Mouse (Mus musculus) embryonic facial prominence, embryonic 14.5 days (tissue): ENCODE data around the gene Prkcg. TPM values are rescaled to one million over a fixed set of nuclear protein-coding genes. Genes with fewer than 3 reads are reported as not detected.

Experiments
- ATAC-seq: fragments of 200-750 bp; cut with Nextera tagmentation; 2 replicates; pipeline ENCODE4 v1.8.0; 2017; ENCODE audit warnings: low read depth, moderate number of reproducible peaks, moderate TSS enrichment
- DNase-seq: peaks from one replicate; pipeline ENCODE4 v3.0.0-alpha.2; 2015; ENCODE audit warnings: low spot score
- H3K27ac ChIP-seq: fragments of 300-500 bp; sonication (generic); replicated peaks from 2 replicates; pipeline ENCODE4 v1.5.1; 2014; ENCODE audit warnings: low read depth, mild to moderate bottlenecking, low read length, moderate library complexity
- H3K27me3 ChIP-seq: fragments of 300-500 bp; sonication (generic); replicated peaks from 2 replicates; pipeline ENCODE4 v1.6.1; 2014; ENCODE audit warnings: low read length; ENCODE audit not compliant: control insufficient read depth, insufficient read depth
- H3K36me3 ChIP-seq: fragments of 300-500 bp; sonication (generic); 2 replicates; pipeline ENCODE4 v1.6.1; 2014; ENCODE audit warnings: low read length, mixed read lengths; ENCODE audit not compliant: control insufficient read depth, insufficient read depth
- H3K4me1 ChIP-seq: fragments of 300-500 bp; sonication (generic); 2 replicates; pipeline ENCODE4 v1.6.1; 2014; ENCODE audit warnings: antibody characterized with exemption, low read length; ENCODE audit not compliant: control insufficient read depth, insufficient read depth
- H3K4me2 ChIP-seq: fragments of 300-500 bp; sonication (generic); 2 replicates; pipeline ENCODE4 v1.6.1; 2014; ENCODE audit warnings: low read depth, mild to moderate bottlenecking, low read length, moderate library complexity, mixed read lengths
- H3K4me3 ChIP-seq: fragments of 300-500 bp; sonication (generic); 2 replicates; pipeline ENCODE4 v1.5.1; 2014; ENCODE audit warnings: low read depth, mild to moderate bottlenecking, low read length
- H3K9ac ChIP-seq: fragments of 300-500 bp; sonication (generic); 2 replicates; pipeline ENCODE4 v1.6.1; 2014; ENCODE audit warnings: low read depth, mild to moderate bottlenecking, low read length, moderate library complexity, mixed read lengths
- H3K9me3 ChIP-seq: fragments of 300-500 bp; sonication (generic); 2 replicates; pipeline ENCODE4 v1.6.1; 2016; ENCODE audit warnings: low read length; ENCODE audit not compliant: control insufficient read depth
- WGBS: fragments of 180-500 bp; shearing (Covaris S2); extraction: QIAGEN DNeasy Blood & Tissue Kit; methylation state at CpG from one replicate; pipeline ENCODE4 v1.1.7; 2014; 5-methylcytosine and 5-hydroxymethylcytosine counted together
- polyA plus RNA-seq: library from polyadenylated mRNA; unstranded; fragments of >200 nt; fragmentation: Nextera tagmentation; extraction: Ambion mirVana; gene quantifications from 2 replicates; pipeline ENCODE4 v1.2.1, GENCODE M21; 2014

The Prkcg gene
- polyA plus RNA-seq, 1 experiment from 2014 or later = 0.15 TPM

- H3K4me3 ChIP-seq = peak overlapping the region; percentile 13; the same call in 1 of the 2 replicates
- 14% methylated on average over 11 of the region's 11 CpGs for WGBS
- 0 out of 2 replicates have a peak overlapping the region, but pooled peaks have one; percentile 30 for H3K9ac ChIP-seq
- H3K9me3 ChIP-seq = no peaks in the 10 kb centered on the region
- peaks cover 8% of the 10 kb centered on the region for H3K36me3 ChIP-seq
- DNase-seq (no peak), ATAC-seq (no peak)
- peak overlapping the region; percentile 43 for H3K4me2 ChIP-seq
- no peak overlapping the region for H3K27ac ChIP-seq
- H3K27me3 ChIP-seq = 0 out of 2 replicates have a peak, but pooled peaks cover 8% of the 10 kb centered on the region
- H3K4me1 ChIP-seq = peaks cover 3% of the 10 kb centered on the region; the same call in 1 of the 2 replicates
Observed at GRCm38 (mm10) chr7:3367569-3367968, 78.6 kb downstream of the Prkcg start.

- WGBS = 31% methylated on average over 12 of the region's 12 CpGs
- Histone ChIP-seq H3K4me1 (peaks cover 3% of the 10 kb centered on the region; the same call in 1 of the 2 replicates), H3K9ac (no peak overlapping the region), H3K9me3 (no peaks in the 10 kb centered on the region), H3K4me2 (no peak overlapping the region), H3K36me3 (peaks cover 8% of the 10 kb centered on the region), H3K27ac (no peak overlapping the region), H3K4me3 (no peak overlapping the region), H3K27me3 (0 out of 2 replicates have a peak, but pooled peaks cover 8% of the 10 kb centered on the region)
- ATAC-seq = peak; percentile 26; the same call in 1 of the 2 replicates
- DNase-seq = no peak
Observed at GRCm38 (mm10) chr7:3368311-3368710, 79.3 kb downstream of the Prkcg start.

- Histone ChIP-seq H3K27ac (no peak overlapping the region), H3K27me3 (0 out of 2 replicates have a peak, but pooled peaks cover 8% of the 10 kb centered on the region), H3K9ac (no peak overlapping the region), H3K4me2 (no peak overlapping the region), H3K36me3 (peaks cover 6% of the 10 kb centered on the region), H3K4me3 (no peak overlapping the region), H3K9me3 (no peaks in the 10 kb centered on the region), H3K4me1 (peaks cover 3% of the 10 kb centered on the region; the same call in 1 of the 2 replicates)
- no peak for ATAC-seq
- DNase-seq = no peak
- 70% methylated on average over 6 of the region's 6 CpGs for WGBS
Observed at GRCm38 (mm10) chr7:3369189-3369588, 80.2 kb downstream of the Prkcg start.

DNA sequence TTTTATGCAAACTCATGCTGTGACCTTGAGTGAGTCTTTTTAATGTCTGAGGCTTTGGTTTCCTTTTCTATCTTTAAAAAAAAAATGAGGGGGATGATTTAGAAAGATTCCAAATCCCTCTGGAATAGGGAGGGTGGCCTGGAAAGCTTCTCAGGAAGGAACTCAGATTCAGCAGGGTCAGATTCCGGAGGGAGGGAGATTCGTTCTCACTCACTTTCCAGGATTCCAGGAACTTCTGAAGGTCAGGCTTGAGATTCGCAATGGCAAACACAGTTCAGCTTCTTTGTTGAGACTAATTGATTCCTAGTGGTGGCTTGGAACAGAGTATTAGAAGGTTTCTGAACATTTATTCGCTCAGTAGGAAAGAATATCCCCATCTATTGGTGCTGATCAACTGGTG lies 81.4 kb downstream of the Prkcg start:
- H3K36me3 ChIP-seq = no peaks in the 10 kb centered on the region
- no peak for DNase-seq
- H3K9me3 ChIP-seq = no peaks in the 10 kb centered on the region
- no peak overlapping the region for H3K9ac ChIP-seq
- ATAC-seq = no peak
- peaks cover 3% of the 10 kb centered on the region; the same call in 1 of the 2 replicates for H3K4me1 ChIP-seq
- no peak overlapping the region for H3K4me3 ChIP-seq
- H3K4me2 ChIP-seq = no peak overlapping the region
- 0 out of 2 replicates have a peak, but pooled peaks cover 8% of the 10 kb centered on the region for H3K27me3 ChIP-seq
- WGBS = 45% methylated on average over 4 of the region's 4 CpGs
- H3K27ac ChIP-seq = no peak overlapping the region

- ATAC-seq = no peak
- WGBS = 56% methylated on average over 2 of the region's 2 CpGs
- no peaks in the 10 kb centered on the region for H3K27me3 ChIP-seq
- H3K4me3 ChIP-seq = no peak overlapping the region
- peaks cover 3% of the 10 kb centered on the region; the same call in 1 of the 2 replicates for H3K4me1 ChIP-seq
- H3K4me2 ChIP-seq = no peak overlapping the region
- no peaks in the 10 kb centered on the region for H3K36me3 ChIP-seq
- no peak overlapping the region for H3K27ac ChIP-seq
- no peaks in the 10 kb centered on the region for H3K9me3 ChIP-seq
- H3K9ac ChIP-seq = no peak overlapping the region
- no peak for DNase-seq
Observed at GRCm38 (mm10) chr7:3372376-3372775, 83.4 kb downstream of the Prkcg start.

GRCm38 (mm10) chr7:3373754-3374153 lies 84.8 kb downstream of the Prkcg start:
- 81% methylated on average over 8 of the region's 8 CpGs for WGBS
- ATAC-seq (no peak), DNase-seq (no peak)
- Histone ChIP-seq H3K9me3 (no peaks in the 10 kb centered on the region), H3K4me3 (no peak overlapping the region), H3K27me3 (no peaks in the 10 kb centered on the region), H3K9ac (no peak overlapping the region), H3K4me1 (no peaks in the 10 kb centered on the region), H3K36me3 (no peaks in the 10 kb centered on the region), H3K4me2 (no peak overlapping the region), H3K27ac (no peak overlapping the region)

DNA sequence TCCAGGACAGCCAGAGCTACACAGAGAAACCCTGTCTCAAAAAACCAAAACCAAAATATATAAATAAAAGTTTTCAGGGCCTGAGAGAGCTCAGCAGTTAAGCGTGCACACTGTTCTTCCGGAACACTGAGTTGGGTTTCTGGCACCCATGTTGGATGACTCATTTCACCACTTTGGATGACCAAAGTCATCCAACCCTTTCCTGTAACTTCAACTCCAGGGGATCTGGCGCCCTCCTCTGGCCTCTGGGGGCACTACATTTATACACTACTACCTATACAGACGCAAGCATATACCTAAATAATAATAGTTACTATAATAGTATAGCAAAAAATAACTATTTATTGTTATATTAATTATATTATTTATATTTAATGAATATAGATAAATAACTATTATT lies 87.9 kb downstream of the Prkcg start:
- no peak overlapping the region for H3K9ac ChIP-seq
- H3K36me3 ChIP-seq = no peaks in the 10 kb centered on the region
- H3K4me2 ChIP-seq = no peak overlapping the region
- H3K27me3 ChIP-seq = no peaks in the 10 kb centered on the region
- 54% methylated on average over 4 of the region's 4 CpGs for WGBS
- no peak overlapping the region for H3K4me3 ChIP-seq
- H3K27ac ChIP-seq = no peak overlapping the region
- H3K4me1 ChIP-seq = no peaks in the 10 kb centered on the region
- no peaks in the 10 kb centered on the region for H3K9me3 ChIP-seq
- DNase-seq = no peak
- ATAC-seq = no peak

Other genes with a start within 250 kb of the Prkcg start
- 0.10 and 0.16 TPM in 2 replicates for gene AU018091, start 120.0 kb upstream of the Prkcg start, polyA plus RNA-seq
- 0.03 TPM in 1 of 2 replicates, not detected in the other for gene Nlrp12, start 39.4 kb upstream of the Prkcg start, polyA plus RNA-seq
- gene Myadm, start 99 bp upstream of the Prkcg start, polyA plus RNA-seq = 149 and 178 TPM in 2 replicates
- gene Cacng7, start 43.8 kb downstream of the Prkcg start, polyA plus RNA-seq = 1.7 and 3.1 TPM in 2 replicates
- 1.3 and 3.3 TPM in 2 replicates for gene Cacng8, start 101.5 kb downstream of the Prkcg start, polyA plus RNA-seq
- gene Cacng6, start 135.0 kb downstream of the Prkcg start, polyA plus RNA-seq = 13.0 and 14.5 TPM in 2 replicates
- gene Tarm1, start 213.4 kb downstream of the Prkcg start, polyA plus RNA-seq = 0.22 and 0.29 TPM in 2 replicates